Mouse (Mus musculus) forebrain, embryonic 11.5 days (tissue): ENCODE measurements around the gene Vdac1. TPM values are rescaled to one million over a fixed set of nuclear protein-coding genes. Genes with fewer than 3 reads are reported as not detected.

Source experiments
- ATAC-seq: fragments of 200-750 bp; cut with Nextera tagmentation; replicated peaks from 2 replicates; pipeline ENCODE4 v1.8.0; 2017; ENCODE audit warnings: moderate TSS enrichment; ENCODE audit not compliant: low FRiP score
- DNase-seq: peaks from one replicate; pipeline ENCODE4 v3.0.0-alpha.2; 2017; ENCODE audit warnings: low spot score
- H3K27ac ChIP-seq: fragments of 300-500 bp; sonication (generic); 2 replicates; pipeline ENCODE4 v1.5.1; 2014; ENCODE audit warnings: low read depth, low read length
- H3K27me3 ChIP-seq: fragments of 300-500 bp; sonication (generic); 2 replicates; pipeline ENCODE4 v1.6.1; 2014; ENCODE audit warnings: mild to moderate bottlenecking, low read length, mixed read lengths; ENCODE audit not compliant: control insufficient read depth, insufficient read depth
- H3K36me3 ChIP-seq: fragments of 300-500 bp; sonication (generic); 2 replicates; pipeline ENCODE4 v1.6.1; 2014; ENCODE audit warnings: mild to moderate bottlenecking, low read length, moderate library complexity, mixed read lengths; ENCODE audit not compliant: control insufficient read depth, insufficient read depth
- H3K4me1 ChIP-seq: fragments of 300-500 bp; sonication (generic); replicated peaks from 2 replicates; pipeline ENCODE4 v1.6.1; 2014; ENCODE audit warnings: low read length, mixed read lengths; ENCODE audit not compliant: control insufficient read depth, insufficient read depth
- H3K4me2 ChIP-seq: fragments of 300-500 bp; sonication (generic); 2 replicates; pipeline ENCODE4 v1.6.1; 2014; ENCODE audit warnings: low read depth, mild to moderate bottlenecking, low read length, moderate library complexity, mixed read lengths; ENCODE audit not compliant: severe bottlenecking
- H3K4me3 ChIP-seq: fragments of 300-500 bp; sonication (generic); 2 replicates; pipeline ENCODE4 v1.5.1; 2014; ENCODE audit warnings: low read depth, low read length
- H3K9ac ChIP-seq: fragments of 300-500 bp; sonication (generic); 2 replicates; pipeline ENCODE4 v1.6.1; 2014; ENCODE audit warnings: low read length
- H3K9me3 ChIP-seq: fragments of 300-500 bp; sonication (generic); 2 replicates; pipeline ENCODE4 v1.6.1; 2016; ENCODE audit warnings: low read length, mixed read lengths; ENCODE audit not compliant: control insufficient read depth
- WGBS: fragments of 180-500 bp; shearing (Covaris S2); extraction: QIAGEN DNeasy Blood & Tissue Kit; methylation state at CpG from one replicate; pipeline ENCODE4 v1.1.7; 2014; 5-methylcytosine and 5-hydroxymethylcytosine counted together
- polyA plus RNA-seq: library from polyadenylated mRNA; unstranded; fragments of >200 nt; fragmentation: Nextera tagmentation; extraction: Ambion mirVana; gene quantifications from 2 replicates; pipeline ENCODE4 v1.2.1, GENCODE M21; 2014

Vdac1 gene
- polyA plus RNA-seq, 1 experiment from 2014 or later: 198 TPM

GRCm38 (mm10) chr11:52404209-52404608, 43.5 kb downstream of the Vdac1 start:
- WGBS: 90% methylated on average over 5 of the region's 5 CpGs
- ATAC-seq: no peak
- no peaks in the 10 kb centered on the region for H3K27me3 ChIP-seq

GRCm38 (mm10) chr11:52405196-52405688, 44.6 kb downstream of the Vdac1 start:
- Histone ChIP-seq H3K4me3 (no peak overlapping the region), H3K36me3 (peaks cover 13% of the 10 kb centered on the region; the same call in 1 of the 2 replicates), H3K4me1 (no peaks in the 10 kb centered on the region), H3K27ac (no peak overlapping the region), H3K9me3 (no peaks in the 10 kb centered on the region), H3K27me3 (no peaks in the 10 kb centered on the region), H3K9ac (no peak overlapping the region), H3K4me2 (no peak overlapping the region)
- ATAC-seq: no peak
- DNase-seq: no peak
- WGBS: 81% methylated on average over 9 of the region's 9 CpGs

More at GRCm38 (mm10) chr11:52404209-52404608, 43.5 kb downstream of the Vdac1 start:
- no peaks in the 10 kb centered on the region for H3K9me3 ChIP-seq
- no peak overlapping the region for H3K4me3 ChIP-seq
- no peak overlapping the region for H3K9ac ChIP-seq
- H3K36me3 ChIP-seq: peaks cover 13% of the 10 kb centered on the region; the same call in 1 of the 2 replicates
- no peak for DNase-seq
- H3K27ac ChIP-seq: no peak overlapping the region
- H3K4me1 ChIP-seq: no peaks in the 10 kb centered on the region
- no peak overlapping the region for H3K4me2 ChIP-seq

GRCm38 (mm10) chr11:52409316-52409715, 48.7 kb downstream of the Vdac1 start:
- ATAC-seq (no peak), DNase-seq (no peak)
- no peaks in the 10 kb centered on the region for H3K4me1 ChIP-seq
- no peak overlapping the region for H3K27ac ChIP-seq
- H3K4me3 ChIP-seq: no peak overlapping the region
- H3K9me3 ChIP-seq: no peaks in the 10 kb centered on the region
- no peaks in the 10 kb centered on the region for H3K27me3 ChIP-seq
- no peak overlapping the region for H3K4me2 ChIP-seq
- no peak overlapping the region for H3K9ac ChIP-seq
- WGBS: 80% methylated on average over 5 of the region's 5 CpGs
- H3K36me3 ChIP-seq: peaks cover 10% of the 10 kb centered on the region; the same call in 1 of the 2 replicates

GRCm38 (mm10) chr11:52418358-52418757, 57.7 kb downstream of the Vdac1 start:
- no peak for ATAC-seq
- WGBS: 92% methylated on average over 5 of the region's 5 CpGs
- H3K4me1 ChIP-seq: no peaks in the 10 kb centered on the region
- H3K4me2 ChIP-seq: no peak overlapping the region
- no peak overlapping the region for H3K27ac ChIP-seq
- no peak overlapping the region for H3K4me3 ChIP-seq
- no peak for DNase-seq
- no peaks in the 10 kb centered on the region for H3K36me3 ChIP-seq
- H3K9me3 ChIP-seq: no peaks in the 10 kb centered on the region
- H3K27me3 ChIP-seq: no peaks in the 10 kb centered on the region
- no peak overlapping the region for H3K9ac ChIP-seq

GRCm38 (mm10) chr11:52419246-52419645, 58.6 kb downstream of the Vdac1 start:
- H3K9ac ChIP-seq: no peak overlapping the region
- H3K27me3 ChIP-seq: no peaks in the 10 kb centered on the region
- H3K4me2 ChIP-seq: no peak overlapping the region
- ATAC-seq (no peak), DNase-seq (no peak)
- H3K9me3 ChIP-seq: no peaks in the 10 kb centered on the region
- H3K4me1 ChIP-seq: no peaks in the 10 kb centered on the region
- no peak overlapping the region for H3K27ac ChIP-seq
- H3K36me3 ChIP-seq: no peaks in the 10 kb centered on the region
- WGBS: 61% methylated on average over 5 of the region's 5 CpGs
- no peak overlapping the region for H3K4me3 ChIP-seq

DNA sequence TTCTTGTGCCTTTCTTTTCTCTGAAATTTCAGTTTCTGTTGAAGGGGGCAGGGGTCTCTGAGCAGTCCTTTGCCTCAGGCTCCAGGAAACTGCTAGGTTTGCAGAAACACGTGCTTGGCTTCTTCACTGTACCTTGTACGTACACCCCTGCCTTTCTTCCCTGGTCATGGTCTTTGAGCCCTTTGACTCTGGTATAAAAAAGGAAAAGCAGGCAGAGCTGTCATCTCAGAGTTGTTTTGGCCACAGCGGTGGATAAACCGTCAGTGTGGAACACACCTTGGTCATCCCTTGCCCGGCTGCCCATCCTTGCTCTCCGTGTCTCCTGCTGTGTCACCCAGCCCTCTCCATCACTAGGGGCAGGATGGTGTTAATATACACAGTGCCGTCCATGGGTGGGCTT, 59.2 kb downstream of the Vdac1 start:
- H3K27ac ChIP-seq: no peak overlapping the region
- H3K4me3 ChIP-seq: no peak overlapping the region
- H3K36me3 ChIP-seq: no peaks in the 10 kb centered on the region
- ATAC-seq (no peak), DNase-seq (no peak)
- H3K4me1 ChIP-seq: no peaks in the 10 kb centered on the region
- no peak overlapping the region for H3K9ac ChIP-seq
- no peaks in the 10 kb centered on the region for H3K27me3 ChIP-seq
- no peaks in the 10 kb centered on the region for H3K9me3 ChIP-seq
- WGBS: 87% methylated on average over 7 of the region's 7 CpGs
- H3K4me2 ChIP-seq: no peak overlapping the region

GRCm38 (mm10) chr11:52420296-52421052, 59.8 kb downstream of the Vdac1 start:
- 83% methylated on average over 12 of the region's 12 CpGs for WGBS
- H3K4me3 ChIP-seq: no peak overlapping the region
- H3K9ac ChIP-seq: no peak overlapping the region
- no peaks in the 10 kb centered on the region for H3K27me3 ChIP-seq
- no peaks in the 10 kb centered on the region for H3K36me3 ChIP-seq
- no peaks in the 10 kb centered on the region for H3K9me3 ChIP-seq
- no peak overlapping the region for H3K27ac ChIP-seq
- DNase-seq: no peak
- H3K4me1 ChIP-seq: no peaks in the 10 kb centered on the region
- ATAC-seq: no peak
- no peak overlapping the region for H3K4me2 ChIP-seq

DNA sequence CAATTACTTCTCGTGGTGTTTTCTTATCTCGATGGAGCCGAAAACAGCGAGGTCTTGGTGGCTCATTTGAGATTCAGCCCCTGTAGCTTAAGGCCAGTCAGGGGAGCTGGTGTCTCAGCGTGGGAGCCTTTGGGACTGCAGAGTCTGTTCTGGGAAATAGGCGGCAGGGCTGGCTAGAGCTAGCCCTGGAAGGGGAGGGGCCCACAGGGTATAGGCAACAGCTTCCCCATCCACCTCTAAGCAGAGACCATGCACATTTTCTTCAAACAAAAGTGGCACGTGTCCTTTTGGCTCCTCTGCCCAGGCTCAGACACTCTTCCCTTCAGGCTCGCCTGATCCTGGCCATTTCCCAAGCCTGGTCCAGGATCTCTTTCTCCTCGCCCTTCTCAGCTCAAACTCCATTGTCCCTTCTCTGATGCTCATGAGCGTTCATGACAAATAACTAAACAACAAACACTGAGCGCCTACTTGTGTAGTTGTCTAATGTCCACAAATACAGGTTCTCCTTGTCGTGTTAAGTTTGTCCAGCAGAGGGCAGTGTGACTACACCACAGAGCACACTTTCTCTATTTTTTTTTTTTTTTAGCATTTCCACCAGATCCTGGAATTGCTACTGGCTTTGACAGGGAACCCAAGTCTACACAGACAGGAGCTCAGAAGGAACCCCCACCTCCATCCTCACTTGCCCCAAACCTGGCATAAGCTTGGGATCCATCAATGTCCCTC, 60.6 kb downstream of the Vdac1 start:
- ATAC-seq (no peak), DNase-seq (peak; percentile 80)
- no peak overlapping the region for H3K9ac ChIP-seq
- no peaks in the 10 kb centered on the region for H3K9me3 ChIP-seq
- no peaks in the 10 kb centered on the region for H3K36me3 ChIP-seq
- H3K27ac ChIP-seq: no peak overlapping the region
- no peak overlapping the region for H3K4me3 ChIP-seq
- no peaks in the 10 kb centered on the region for H3K27me3 ChIP-seq
- no peak overlapping the region for H3K4me2 ChIP-seq
- H3K4me1 ChIP-seq: no peaks in the 10 kb centered on the region
- 43% methylated on average over 12 of the region's 12 CpGs for WGBS
